Mouse (Mus musculus): Measurements from ENCODE around the gene Wnt5b. TPM values are rescaled to one million over a fixed set of nuclear protein-coding genes. Genes with fewer than 3 reads are reported as not detected.

Wnt5b gene
- polyA plus RNA-seq, 1 experiment from 2014 or later, result 1.8 TPM

DNA sequence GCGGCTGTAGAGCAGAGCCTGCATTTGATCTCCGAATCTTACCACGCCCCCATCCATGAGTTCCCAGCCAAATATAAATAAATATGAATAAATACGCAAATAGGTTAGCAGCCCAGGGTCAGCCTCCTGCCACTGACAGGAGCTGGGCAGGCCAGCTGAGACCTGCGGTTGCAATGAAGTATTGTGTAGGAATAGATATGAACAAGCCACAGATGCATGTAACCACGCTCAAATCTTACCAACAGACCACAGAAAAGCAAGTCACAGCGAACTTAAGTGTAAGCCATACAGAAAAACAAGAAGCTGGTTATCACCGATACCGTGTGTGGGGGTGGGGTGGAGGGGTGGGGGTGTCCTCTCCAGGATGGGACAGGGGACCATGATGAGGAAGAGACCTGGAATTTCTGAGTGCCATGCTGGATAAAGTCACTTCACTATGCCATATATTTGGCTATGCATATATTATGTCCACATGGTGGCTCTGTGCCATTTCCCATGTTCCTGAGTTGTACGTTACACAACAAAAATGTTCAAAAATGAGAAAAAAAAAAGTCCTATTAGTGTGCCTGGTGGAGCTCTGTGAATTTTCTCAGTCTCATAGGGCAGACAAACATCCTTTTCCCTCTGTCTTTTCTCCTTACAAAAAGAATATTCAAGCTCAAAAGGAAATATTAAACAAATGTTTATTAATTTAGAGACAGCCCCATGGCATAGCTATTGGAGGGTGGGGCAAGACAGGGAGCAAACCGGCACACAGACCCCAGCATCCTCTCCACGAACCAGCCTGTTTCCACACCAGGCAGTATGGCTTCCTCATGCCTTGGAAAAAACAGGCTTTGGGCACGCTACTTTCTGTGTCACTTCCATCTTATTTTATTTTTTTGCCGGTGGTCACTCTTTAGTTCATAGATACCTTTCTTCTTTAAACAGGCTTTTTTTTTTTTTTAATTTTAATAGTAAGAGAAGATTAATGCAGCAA, 92.9 kb downstream of the Wnt5b start:
- no peak for TF ChIP-seq CTCF (IDR thresholded peaks at IDR 0.05; ENCODE audit: low read depth)
- H3K9ac ChIP-seq (ENCODE audit: low read depth, low read length), result no peak overlapping the region
- ATAC-seq, result no peak

GRCm38 (mm10) chr6:119449060-119449499, 95.1 kb downstream of the Wnt5b start:
- no peak overlapping the region for H3K9ac ChIP-seq (ENCODE audit: low read depth, low read length)
- H3K36me3 ChIP-seq (ENCODE audit: control insufficient read depth, insufficient read depth), result no peaks in the 10 kb centered on the region
- no peaks in the 10 kb centered on the region for H3K4me1 ChIP-seq (replicated peaks; ENCODE audit: control insufficient read depth, insufficient read depth, low read length)
- WGBS, result 3% methylated on average over 23 of the region's 23 CpGs
- no peaks in the 10 kb centered on the region for H3K9me3 ChIP-seq (ENCODE audit: control insufficient read depth)
- peak overlapping the region; percentile 73 for H3K4me2 ChIP-seq (replicated peaks; ENCODE audit: low read depth)
- H3K4me3 ChIP-seq (ENCODE audit: low read depth, low read length), result peak overlapping the region; percentile 40
- ATAC-seq, result peak; percentile 44; the same call in 1 of the 2 replicates
- TF ChIP-seq CTCF (IDR thresholded peaks at IDR 0.05; ENCODE audit: low read depth), result peak; percentile 75
- no peaks in the 10 kb centered on the region; the same call in 1 of the 2 replicates for H3K27me3 ChIP-seq (replicated peaks; ENCODE audit: control insufficient read depth, insufficient read depth, low read length)
- no peak overlapping the region for H3K27ac ChIP-seq (ENCODE audit: low read depth, low read length)

More for the DNA sequence above, 92.9 kb downstream of the Wnt5b start:
- WGBS, result 47% methylated on average over 14 of the region's 14 CpGs
- H3K4me3 ChIP-seq (ENCODE audit: low read depth, low read length), result no peak overlapping the region
- H3K27ac ChIP-seq (ENCODE audit: low read depth, low read length), result no peak overlapping the region
- H3K4me1 ChIP-seq (replicated peaks; ENCODE audit: control insufficient read depth, insufficient read depth, low read length), result no peaks in the 10 kb centered on the region
- peak overlapping the region; percentile 64 for H3K4me2 ChIP-seq (replicated peaks; ENCODE audit: low read depth)
- H3K36me3 ChIP-seq (ENCODE audit: control insufficient read depth, insufficient read depth), result no peaks in the 10 kb centered on the region
- no peaks in the 10 kb centered on the region; the same call in 1 of the 2 replicates for H3K27me3 ChIP-seq (replicated peaks; ENCODE audit: control insufficient read depth, insufficient read depth, low read length)
- H3K9me3 ChIP-seq (ENCODE audit: control insufficient read depth), result no peaks in the 10 kb centered on the region

DNA sequence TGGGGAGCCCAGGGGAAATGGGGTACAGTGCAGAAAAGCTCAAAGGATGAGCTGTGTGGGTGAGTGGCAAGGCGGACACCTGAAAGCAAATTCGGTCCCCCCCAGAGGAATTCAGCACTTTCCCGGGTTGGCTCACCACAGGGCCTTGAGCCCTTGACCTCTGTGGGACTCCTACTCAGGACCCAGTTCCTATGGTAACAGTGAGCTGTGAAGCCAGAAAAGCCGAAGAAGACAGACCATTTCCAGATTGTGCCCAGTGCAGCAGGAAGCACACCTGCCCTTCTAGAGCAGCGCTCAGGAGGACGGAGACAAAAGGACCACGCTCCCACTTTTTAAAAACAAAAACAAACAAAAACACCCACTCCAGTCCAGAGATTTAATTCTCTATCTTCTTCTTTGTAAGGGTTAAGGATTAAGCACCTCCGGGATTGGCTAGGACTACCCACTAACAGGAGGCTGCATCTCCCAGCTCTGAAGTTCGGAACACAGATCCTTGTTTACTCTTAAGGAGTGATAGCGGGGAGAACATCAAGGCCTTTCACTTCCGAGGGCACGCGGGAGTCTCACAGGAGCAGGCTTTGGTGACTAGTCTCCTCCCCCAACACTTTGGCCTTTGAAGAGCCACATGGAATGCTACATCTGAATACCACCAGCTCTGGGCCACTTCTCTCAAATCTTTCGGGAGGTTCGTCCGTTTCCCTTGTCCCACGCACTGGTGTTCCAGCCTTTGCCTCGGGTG, 95.7 kb downstream of the Wnt5b start:
- H3K9me3 ChIP-seq (ENCODE audit: control insufficient read depth), result no peaks in the 10 kb centered on the region
- WGBS, result 13% methylated on average over 18 of the region's 18 CpGs
- H3K4me3 ChIP-seq (ENCODE audit: low read depth, low read length), result peak overlapping the region; percentile 40
- H3K27ac ChIP-seq (ENCODE audit: low read depth, low read length), result no peak overlapping the region
- no peak for TF ChIP-seq CTCF (IDR thresholded peaks at IDR 0.05; ENCODE audit: low read depth)
- ATAC-seq, result no peak
- peak overlapping the region; percentile 73 for H3K4me2 ChIP-seq (replicated peaks; ENCODE audit: low read depth)
- no peaks in the 10 kb centered on the region for H3K36me3 ChIP-seq (ENCODE audit: control insufficient read depth, insufficient read depth)
- H3K9ac ChIP-seq (ENCODE audit: low read depth, low read length), result no peak overlapping the region
- H3K27me3 ChIP-seq (replicated peaks; ENCODE audit: control insufficient read depth, insufficient read depth, low read length), result no peaks in the 10 kb centered on the region; the same call in 1 of the 2 replicates
- no peaks in the 10 kb centered on the region for H3K4me1 ChIP-seq (replicated peaks; ENCODE audit: control insufficient read depth, insufficient read depth, low read length)

DNA sequence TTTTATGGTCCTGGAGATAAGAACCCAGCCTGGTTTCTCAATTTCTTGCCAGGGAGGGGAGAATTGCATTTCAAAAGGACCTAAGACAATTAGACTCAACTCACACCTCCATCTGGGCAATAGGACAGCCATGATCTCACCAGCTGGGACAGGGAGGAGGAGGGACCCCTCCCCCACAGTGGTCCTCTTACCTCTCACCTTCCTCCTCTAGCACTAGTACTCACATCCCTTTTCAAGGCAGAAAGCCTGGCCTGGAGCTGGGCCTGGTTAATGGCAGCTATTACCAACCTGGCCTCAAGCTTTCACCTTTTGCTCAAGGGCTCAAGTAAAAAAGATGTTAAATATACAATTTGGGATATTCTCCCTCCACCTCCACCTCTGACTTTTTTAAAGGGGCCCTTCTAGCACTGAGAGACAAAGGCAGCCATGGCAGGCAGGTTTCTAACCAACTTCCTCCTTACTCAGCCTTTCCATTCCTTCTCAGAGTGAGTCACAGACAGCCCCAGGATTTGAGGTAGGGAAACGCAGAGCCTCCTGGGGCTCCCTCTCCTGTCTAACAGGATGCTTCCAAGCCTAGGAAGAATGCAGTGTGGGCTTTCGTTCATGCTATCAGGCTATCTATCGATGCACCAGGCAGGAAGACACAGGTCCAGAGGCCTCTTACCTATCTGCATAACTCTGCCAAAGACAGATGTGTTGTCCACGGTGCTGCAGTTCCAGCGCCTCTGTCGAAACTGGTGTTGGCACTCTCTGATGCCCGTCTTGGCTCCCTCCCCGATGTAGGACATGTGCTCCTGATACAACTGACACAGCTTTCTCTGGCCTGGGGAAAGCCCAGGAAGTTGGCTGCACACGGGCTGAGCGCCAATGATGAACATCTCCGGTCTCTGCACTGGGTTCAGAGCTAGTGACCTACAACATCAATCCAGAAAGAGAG, 98.2 kb downstream of the Wnt5b start:
- 70% methylated on average over 11 of the region's 11 CpGs for WGBS

DNA sequence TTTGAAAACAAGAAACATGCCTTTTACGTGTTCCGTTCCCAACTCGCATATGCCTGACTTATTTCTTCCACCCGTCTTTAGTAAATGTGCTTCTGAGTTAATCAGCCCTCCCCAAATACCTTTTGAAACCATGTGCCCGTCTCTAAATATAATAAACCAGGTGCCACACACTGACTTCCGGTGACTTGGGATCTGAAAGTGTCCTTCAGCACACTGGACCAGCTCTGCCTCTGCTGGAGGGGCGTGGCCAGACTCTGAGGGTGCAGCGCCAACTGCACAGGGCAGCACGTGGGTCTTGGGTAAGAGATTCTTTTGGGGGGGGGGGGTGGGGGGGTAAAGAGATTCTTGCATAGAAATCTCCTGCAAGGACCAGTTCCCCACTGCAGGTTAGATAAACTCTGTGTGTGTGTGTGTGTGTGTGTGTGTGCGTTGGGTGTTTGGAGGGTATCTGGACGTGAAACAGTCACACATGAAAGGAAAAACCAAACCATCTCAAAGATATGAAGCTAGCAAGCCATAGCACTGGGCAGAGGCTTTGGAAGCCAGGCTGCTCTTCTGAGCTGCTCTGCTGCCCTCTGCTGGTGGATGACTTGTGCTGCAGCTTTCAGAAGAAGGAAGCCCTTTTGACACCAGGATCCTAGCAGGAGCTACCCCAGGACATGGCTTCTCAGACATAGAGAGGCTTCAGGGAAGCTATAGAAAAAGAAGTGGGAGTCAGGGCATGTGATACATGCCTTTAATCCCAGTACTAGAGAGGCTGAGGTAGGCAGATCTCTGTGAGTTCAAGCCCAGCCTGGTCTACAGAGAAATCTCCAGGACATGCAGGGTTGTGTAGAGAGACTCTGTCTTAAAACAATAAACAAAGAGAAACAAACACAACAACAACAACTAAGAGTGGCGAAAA, 100.2 kb downstream of the Wnt5b start:
- ATAC-seq, result peak; percentile 72
- no peaks in the 10 kb centered on the region for H3K36me3 ChIP-seq (ENCODE audit: control insufficient read depth, insufficient read depth)
- no peaks in the 10 kb centered on the region for H3K4me1 ChIP-seq (replicated peaks; ENCODE audit: control insufficient read depth, insufficient read depth, low read length)
- 29% methylated on average over 12 of the region's 12 CpGs for WGBS
- H3K9me3 ChIP-seq (ENCODE audit: control insufficient read depth), result no peaks in the 10 kb centered on the region
- no peak overlapping the region for H3K9ac ChIP-seq (ENCODE audit: low read depth, low read length)
- peak; percentile 97 for TF ChIP-seq CTCF (IDR thresholded peaks at IDR 0.05; ENCODE audit: low read depth)
- H3K27ac ChIP-seq (ENCODE audit: low read depth, low read length), result no peak overlapping the region
- no peak overlapping the region for H3K4me3 ChIP-seq (ENCODE audit: low read depth, low read length)
- H3K4me2 ChIP-seq (replicated peaks; ENCODE audit: low read depth), result peak overlapping the region; percentile 48
- H3K27me3 ChIP-seq (replicated peaks; ENCODE audit: control insufficient read depth, insufficient read depth, low read length), result no peaks in the 10 kb centered on the region

More for the DNA sequence above, 98.2 kb downstream of the Wnt5b start:
- Histone ChIP-seq H3K27ac (ENCODE audit: low read depth, low read length) (no peak overlapping the region), H3K36me3 (ENCODE audit: control insufficient read depth, insufficient read depth) (no peaks in the 10 kb centered on the region), H3K4me3 (ENCODE audit: low read depth, low read length) (no peak overlapping the region), H3K9me3 (ENCODE audit: control insufficient read depth) (no peaks in the 10 kb centered on the region), H3K4me1 (replicated peaks; ENCODE audit: control insufficient read depth, insufficient read depth, low read length) (no peaks in the 10 kb centered on the region), H3K27me3 (replicated peaks; ENCODE audit: control insufficient read depth, insufficient read depth, low read length) (no peaks in the 10 kb centered on the region; the same call in 1 of the 2 replicates), H3K4me2 (replicated peaks; ENCODE audit: low read depth) (no peak overlapping the region), H3K9ac (ENCODE audit: low read depth, low read length) (no peak overlapping the region)
- no peak for ATAC-seq
- TF ChIP-seq CTCF (IDR thresholded peaks at IDR 0.05; ENCODE audit: low read depth), result no peak

All from intestine, postnatal 0 days (tissue).